Mouse (Mus musculus): ENCODE results near the gene Egln2. TPM values are rescaled to one million over a fixed set of nuclear protein-coding genes. Genes with fewer than 3 reads are reported as not detected.

Egln2 gene
- polyA plus RNA-seq, 1 experiment: 125 TPM

GRCm38 (mm10) chr7:27130521-27131370 is 35.9 kb downstream of the Egln2 start:
- Histone ChIP-seq H3K4me3 (ENCODE audit: control insufficient read depth, insufficient read depth, low read length) (no peak overlapping the region), H3K4me1 (replicated peaks; ENCODE audit: control insufficient read depth, insufficient read depth, low read length) (no peaks in the 10 kb centered on the region), H3K27me3 (ENCODE audit: control insufficient read depth, insufficient read depth, low read length) (no peaks in the 10 kb centered on the region), H3K27ac (ENCODE audit: control insufficient read depth, insufficient read depth, low read length) (no peak overlapping the region), H3K36me3 (ENCODE audit: control insufficient read depth, insufficient read depth, low read length) (no peaks in the 10 kb centered on the region)
- no peak for TF ChIP-seq POLR2A (IDR thresholded peaks at IDR 0.05; ENCODE audit: control insufficient read depth, extremely low read depth, insufficient read depth, low read length, poor library complexity)
- 90% methylated on average over 22 of the region's 22 CpGs for WGBS
- DNase-seq: no peak

GRCm38 (mm10) chr7:27129811-27130210 is 36.8 kb downstream of the Egln2 start:
- Histone ChIP-seq H3K27ac (ENCODE audit: control insufficient read depth, insufficient read depth, low read length) (no peak overlapping the region), H3K4me3 (ENCODE audit: control insufficient read depth, insufficient read depth, low read length) (no peak overlapping the region), H3K27me3 (ENCODE audit: control insufficient read depth, insufficient read depth, low read length) (no peaks in the 10 kb centered on the region), H3K4me1 (replicated peaks; ENCODE audit: control insufficient read depth, insufficient read depth, low read length) (no peaks in the 10 kb centered on the region), H3K36me3 (ENCODE audit: control insufficient read depth, insufficient read depth, low read length) (no peaks in the 10 kb centered on the region)
- no peak for DNase-seq
- TF ChIP-seq POLR2A (IDR thresholded peaks at IDR 0.05; ENCODE audit: control insufficient read depth, extremely low read depth, insufficient read depth, low read length, poor library complexity): no peak
- WGBS: 91% methylated on average over 12 of the region's 12 CpGs

- TF ChIP-seq CTCF (IDR thresholded peaks at IDR 0.05; ENCODE audit: borderline replicate concordance, control insufficient read depth, extremely low read depth, insufficient read depth, low read length, poor library complexity) (no peak), POLR2A (IDR thresholded peaks at IDR 0.05; ENCODE audit: control insufficient read depth, extremely low read depth, insufficient read depth, low read length, poor library complexity) (no peak)
- H3K36me3 ChIP-seq (ENCODE audit: control insufficient read depth, insufficient read depth, low read length): no peaks in the 10 kb centered on the region
- DNase-seq: no peak
- H3K27me3 ChIP-seq (ENCODE audit: control insufficient read depth, insufficient read depth, low read length): no peaks in the 10 kb centered on the region
- no peak overlapping the region for H3K27ac ChIP-seq (ENCODE audit: control insufficient read depth, insufficient read depth, low read length)
- WGBS: 93% methylated on average over 13 of the region's 13 CpGs
- no peak overlapping the region for H3K4me3 ChIP-seq (ENCODE audit: control insufficient read depth, insufficient read depth, low read length)
- no peaks in the 10 kb centered on the region for H3K4me1 ChIP-seq (replicated peaks; ENCODE audit: control insufficient read depth, insufficient read depth, low read length)
Measured at GRCm38 (mm10) chr7:27128946-27129345, 37.7 kb downstream of the Egln2 start.

GRCm38 (mm10) chr7:27128162-27128561 is 38.4 kb downstream of the Egln2 start:
- DNase-seq: peak; percentile 14
- TF ChIP-seq POLR2A (IDR thresholded peaks at IDR 0.05; ENCODE audit: control insufficient read depth, extremely low read depth, insufficient read depth, low read length, poor library complexity): no peak
- TF ChIP-seq CTCF (IDR thresholded peaks at IDR 0.05; ENCODE audit: borderline replicate concordance, control insufficient read depth, extremely low read depth, insufficient read depth, low read length, poor library complexity): no peak
- Histone ChIP-seq H3K36me3 (ENCODE audit: control insufficient read depth, insufficient read depth, low read length) (no peaks in the 10 kb centered on the region), H3K27ac (ENCODE audit: control insufficient read depth, insufficient read depth, low read length) (no peak overlapping the region), H3K27me3 (ENCODE audit: control insufficient read depth, insufficient read depth, low read length) (no peaks in the 10 kb centered on the region), H3K4me1 (replicated peaks; ENCODE audit: control insufficient read depth, insufficient read depth, low read length) (no peaks in the 10 kb centered on the region), H3K4me3 (ENCODE audit: control insufficient read depth, insufficient read depth, low read length) (no peak overlapping the region)
- 44% methylated on average over 3 of the region's 3 CpGs for WGBS

- TF ChIP-seq CTCF (IDR thresholded peaks at IDR 0.05; ENCODE audit: borderline replicate concordance, control insufficient read depth, extremely low read depth, insufficient read depth, low read length, poor library complexity) (no peak), POLR2A (IDR thresholded peaks at IDR 0.05; ENCODE audit: control insufficient read depth, extremely low read depth, insufficient read depth, low read length, poor library complexity) (no peak)
- Histone ChIP-seq H3K4me1 (replicated peaks; ENCODE audit: control insufficient read depth, insufficient read depth, low read length) (no peaks in the 10 kb centered on the region), H3K4me3 (ENCODE audit: control insufficient read depth, insufficient read depth, low read length) (no peak overlapping the region), H3K36me3 (ENCODE audit: control insufficient read depth, insufficient read depth, low read length) (no peaks in the 10 kb centered on the region), H3K27ac (ENCODE audit: control insufficient read depth, insufficient read depth, low read length) (no peak overlapping the region), H3K27me3 (ENCODE audit: control insufficient read depth, insufficient read depth, low read length) (no peaks in the 10 kb centered on the region)
- 95% methylated on average over 4 of the region's 4 CpGs for WGBS
- DNase-seq: no peak
Measured at GRCm38 (mm10) chr7:27124969-27125368, 41.6 kb downstream of the Egln2 start.

- 82% methylated on average over 5 of the region's 5 CpGs for WGBS
- no peak for DNase-seq
- Histone ChIP-seq H3K4me3 (ENCODE audit: control insufficient read depth, insufficient read depth, low read length) (no peak overlapping the region), H3K27ac (ENCODE audit: control insufficient read depth, insufficient read depth, low read length) (no peak overlapping the region), H3K36me3 (ENCODE audit: control insufficient read depth, insufficient read depth, low read length) (no peaks in the 10 kb centered on the region), H3K27me3 (ENCODE audit: control insufficient read depth, insufficient read depth, low read length) (no peaks in the 10 kb centered on the region), H3K4me1 (replicated peaks; ENCODE audit: control insufficient read depth, insufficient read depth, low read length) (no peaks in the 10 kb centered on the region)
- TF ChIP-seq POLR2A (IDR thresholded peaks at IDR 0.05; ENCODE audit: control insufficient read depth, extremely low read depth, insufficient read depth, low read length, poor library complexity): no peak
- no peak for TF ChIP-seq CTCF (IDR thresholded peaks at IDR 0.05; ENCODE audit: borderline replicate concordance, control insufficient read depth, extremely low read depth, insufficient read depth, low read length, poor library complexity)
Measured at GRCm38 (mm10) chr7:27124305-27124832, 42.2 kb downstream of the Egln2 start.
